Mouse (Mus musculus): ENCODE data around the gene Cdh3. TPM values are rescaled to one million over a fixed set of nuclear protein-coding genes. Genes with fewer than 3 reads are reported as not detected.

Cdh3 gene
- polyA plus RNA-seq, 1 experiment, result 0.02 TPM

DNA sequence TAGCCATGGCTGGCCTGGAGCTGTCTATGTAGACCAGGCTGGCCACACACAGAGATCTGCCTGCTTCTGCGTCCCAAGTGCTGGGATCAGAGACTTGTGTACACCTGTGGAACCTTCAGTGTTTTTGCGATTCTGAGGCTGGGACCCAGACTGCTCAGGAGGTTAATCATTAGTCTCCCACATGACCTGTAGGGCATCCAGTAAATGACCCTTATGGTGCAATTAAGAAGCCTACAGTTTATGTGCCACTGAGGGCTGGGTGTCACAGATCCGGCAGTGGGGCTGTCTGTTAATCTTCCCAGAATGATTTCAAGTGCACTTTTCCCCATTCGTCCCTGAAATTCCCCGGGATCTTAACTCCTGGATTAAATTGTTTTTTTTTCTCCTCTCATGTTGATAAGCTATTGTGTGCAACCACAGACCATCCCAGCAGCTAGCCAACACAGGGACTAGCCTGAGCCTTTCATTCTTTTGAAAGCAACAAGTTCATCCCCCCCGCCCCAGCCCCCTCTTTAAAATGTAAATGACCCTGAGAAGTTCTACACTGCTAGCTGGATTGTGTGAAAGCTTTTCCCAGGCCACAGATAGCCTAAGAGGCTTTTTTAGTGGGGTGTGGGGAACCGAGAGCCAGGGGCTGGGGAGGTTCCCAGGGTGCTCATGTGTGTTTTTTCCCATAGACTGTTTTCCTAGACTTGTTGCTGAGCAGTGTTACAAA is 88.7 kb downstream of the Cdh3 start:
- H3K36me3 ChIP-seq (ENCODE audit: control insufficient read depth, insufficient read depth), result no peaks in the 10 kb centered on the region
- no peaks in the 10 kb centered on the region for H3K79me2 ChIP-seq (ENCODE audit: control insufficient read depth, insufficient read depth)
- no peak for TF ChIP-seq FOSL1 (IDR thresholded peaks at IDR 0.05; ENCODE audit: insufficient read depth, low read length, poor library complexity, severe bottlenecking)
- TF ChIP-seq MYOG (IDR thresholded peaks at IDR 0.05; ENCODE audit: control insufficient read depth, extremely low read depth, insufficient read length), result no peak
- TF ChIP-seq CTCF (IDR thresholded peaks at IDR 0.05; ENCODE audit: control insufficient read depth, insufficient read depth, insufficient read length), result no peak
- no peak for TF ChIP-seq USF1 (IDR thresholded peaks at IDR 0.05; ENCODE audit: low read depth)
- no peak for TF ChIP-seq MYOD1 (IDR thresholded peaks at IDR 0.05; ENCODE audit: control insufficient read depth, insufficient read length, low read depth)
- no peak for TF ChIP-seq MAX (IDR thresholded peaks at IDR 0.05)
- no peak for TF ChIP-seq CEBPB (IDR thresholded peaks at IDR 0.05; ENCODE audit: low read depth)
- no peaks in the 10 kb centered on the region for H3K27me3 ChIP-seq (ENCODE audit: control insufficient read depth, insufficient read depth, insufficient read length)
- H3ac ChIP-seq (ENCODE audit: control insufficient read depth, insufficient read length, low read depth), result no peak overlapping the region
- H3K4me3 ChIP-seq (ENCODE audit: insufficient read depth, poor library complexity, severe bottlenecking), result no peak overlapping the region
- no peaks in the 10 kb centered on the region for H3K79me3 ChIP-seq (ENCODE audit: low read depth)

DNA sequence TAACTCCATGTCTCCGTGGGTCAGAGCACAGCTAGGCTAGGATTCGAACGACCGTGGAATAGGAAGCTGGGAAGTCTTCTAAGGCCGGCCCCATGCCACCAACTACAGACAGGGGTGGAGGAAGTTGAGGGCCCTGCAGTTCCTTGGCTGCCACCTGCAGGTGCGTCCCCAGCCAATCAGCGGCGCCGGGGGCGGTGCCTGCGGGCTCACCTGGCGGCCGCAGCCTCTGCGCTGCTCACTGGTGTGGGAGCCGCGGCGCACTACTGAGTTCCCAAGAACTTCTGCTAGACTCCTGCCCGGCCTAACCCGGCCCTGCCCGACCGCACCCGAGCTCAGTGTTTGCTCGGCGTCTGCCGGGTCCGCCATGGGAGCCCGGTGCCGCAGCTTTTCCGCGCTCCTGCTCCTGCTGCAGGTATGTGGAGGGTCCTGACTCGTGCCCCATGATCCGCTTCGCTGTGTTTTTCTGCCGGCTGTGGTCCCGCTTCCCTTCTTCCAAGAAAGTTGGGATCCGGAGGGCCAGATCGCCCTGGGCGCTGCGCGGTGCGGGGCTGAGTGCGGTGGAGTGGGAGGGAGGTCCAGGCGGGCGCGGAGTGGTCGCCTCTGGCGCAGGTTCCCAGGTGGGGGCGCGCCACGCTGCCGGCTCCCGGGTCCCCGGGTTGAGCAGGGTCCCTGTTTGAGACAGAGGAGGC is 92.6 kb downstream of the Cdh3 start, which contains the start of gene Cdh1:
Gene Cdh1, plus strand, starts transcription at position 221 of the 689 bp plus-strand sequence.
- Histone ChIP-seq H3ac (ENCODE audit: control insufficient read depth, insufficient read length, low read depth) (no peak within 1 kb of the TSS), H3K36me3 (ENCODE audit: control insufficient read depth, insufficient read depth) (no peaks in the 10 kb centered on the region), H3K79me3 (ENCODE audit: low read depth) (no peaks in the 10 kb centered on the region), H3K27me3 (ENCODE audit: control insufficient read depth, insufficient read depth, insufficient read length) (no peaks in the 10 kb centered on the region), H3K79me2 (ENCODE audit: control insufficient read depth, insufficient read depth) (no peaks in the 10 kb centered on the region), H3K4me3 (ENCODE audit: insufficient read depth, poor library complexity, severe bottlenecking) (no peak within 1 kb of the TSS)
- TF ChIP-seq MYOG (IDR thresholded peaks at IDR 0.05; ENCODE audit: control insufficient read depth, extremely low read depth, insufficient read length) (no peak), CTCF (IDR thresholded peaks at IDR 0.05; ENCODE audit: control insufficient read depth, insufficient read depth, insufficient read length) (no peak), USF1 (IDR thresholded peaks at IDR 0.05; ENCODE audit: low read depth) (no peak), CEBPB (IDR thresholded peaks at IDR 0.05; ENCODE audit: low read depth) (no peak), FOSL1 (IDR thresholded peaks at IDR 0.05; ENCODE audit: insufficient read depth, low read length, poor library complexity, severe bottlenecking) (no peak), MYOD1 (IDR thresholded peaks at IDR 0.05; ENCODE audit: control insufficient read depth, insufficient read length, low read depth) (no peak), MAX (IDR thresholded peaks at IDR 0.05) (no peak)

DNA sequence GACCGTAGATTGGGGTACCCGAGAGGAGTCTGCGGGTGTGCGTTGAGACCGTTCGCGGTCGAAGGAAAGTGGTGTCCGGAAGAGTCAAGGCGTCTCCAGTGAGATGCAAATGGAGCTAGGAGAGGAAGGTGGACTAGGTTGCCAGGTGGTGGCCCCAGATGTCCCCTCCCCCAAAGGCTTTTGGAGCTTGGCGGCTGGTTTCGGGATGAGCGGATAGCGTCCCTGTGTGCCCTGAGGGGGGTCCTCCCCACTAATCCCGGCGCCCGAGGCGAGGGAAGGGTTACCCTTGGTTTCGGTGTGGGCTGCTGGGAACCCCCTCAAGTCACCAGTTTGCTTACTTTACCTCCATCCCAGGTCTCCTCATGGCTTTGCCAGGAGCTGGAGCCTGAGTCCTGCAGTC is 93.2 kb downstream of the Cdh3 start:
- no peaks in the 10 kb centered on the region for H3K27me3 ChIP-seq (ENCODE audit: control insufficient read depth, insufficient read depth, insufficient read length)
- TF ChIP-seq CTCF (IDR thresholded peaks at IDR 0.05; ENCODE audit: control insufficient read depth, insufficient read depth, insufficient read length) (no peak), CEBPB (IDR thresholded peaks at IDR 0.05; ENCODE audit: low read depth) (no peak), MYOG (IDR thresholded peaks at IDR 0.05; ENCODE audit: control insufficient read depth, extremely low read depth, insufficient read length) (no peak), MYOD1 (IDR thresholded peaks at IDR 0.05; ENCODE audit: control insufficient read depth, insufficient read length, low read depth) (no peak), FOSL1 (IDR thresholded peaks at IDR 0.05; ENCODE audit: insufficient read depth, low read length, poor library complexity, severe bottlenecking) (no peak), USF1 (IDR thresholded peaks at IDR 0.05; ENCODE audit: low read depth) (no peak), MAX (IDR thresholded peaks at IDR 0.05) (no peak)
- no peak overlapping the region for H3ac ChIP-seq (ENCODE audit: control insufficient read depth, insufficient read length, low read depth)
- no peaks in the 10 kb centered on the region for H3K79me3 ChIP-seq (ENCODE audit: low read depth)
- H3K4me3 ChIP-seq (ENCODE audit: insufficient read depth, poor library complexity, severe bottlenecking), result no peak overlapping the region
- H3K36me3 ChIP-seq (ENCODE audit: control insufficient read depth, insufficient read depth), result no peaks in the 10 kb centered on the region
- no peaks in the 10 kb centered on the region for H3K79me2 ChIP-seq (ENCODE audit: control insufficient read depth, insufficient read depth)

DNA sequence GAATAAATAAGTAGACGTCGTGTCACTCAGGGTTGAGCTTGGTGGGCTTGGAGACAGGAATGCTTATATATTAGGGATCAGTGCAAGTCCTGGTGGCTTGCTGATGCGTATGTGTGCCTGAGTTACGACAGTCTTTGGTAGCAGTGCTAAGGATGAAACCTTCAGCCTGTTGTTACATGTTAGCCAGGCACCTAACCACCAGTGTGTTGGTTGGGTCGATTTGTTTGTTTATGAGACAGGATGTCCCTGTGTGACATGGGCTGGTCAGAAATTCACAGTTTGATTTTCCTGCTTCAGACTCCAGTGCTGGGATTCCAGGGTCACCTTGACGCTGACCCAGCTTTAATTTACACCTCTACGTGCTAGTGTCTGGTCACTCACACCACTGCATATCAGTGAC is 95.0 kb downstream of the Cdh3 start:
- no peak overlapping the region for H3ac ChIP-seq (ENCODE audit: control insufficient read depth, insufficient read length, low read depth)
- H3K27me3 ChIP-seq (ENCODE audit: control insufficient read depth, insufficient read depth, insufficient read length), result no peaks in the 10 kb centered on the region
- H3K4me3 ChIP-seq (ENCODE audit: insufficient read depth, poor library complexity, severe bottlenecking), result no peak overlapping the region
- H3K79me2 ChIP-seq (ENCODE audit: control insufficient read depth, insufficient read depth), result no peaks in the 10 kb centered on the region
- TF ChIP-seq MYOG (IDR thresholded peaks at IDR 0.05; ENCODE audit: control insufficient read depth, extremely low read depth, insufficient read length) (no peak), CEBPB (IDR thresholded peaks at IDR 0.05; ENCODE audit: low read depth) (no peak), MAX (IDR thresholded peaks at IDR 0.05) (no peak), USF1 (IDR thresholded peaks at IDR 0.05; ENCODE audit: low read depth) (no peak), CTCF (IDR thresholded peaks at IDR 0.05; ENCODE audit: control insufficient read depth, insufficient read depth, insufficient read length) (no peak), FOSL1 (IDR thresholded peaks at IDR 0.05; ENCODE audit: insufficient read depth, low read length, poor library complexity, severe bottlenecking) (no peak), MYOD1 (IDR thresholded peaks at IDR 0.05; ENCODE audit: control insufficient read depth, insufficient read length, low read depth) (no peak)
- H3K79me3 ChIP-seq (ENCODE audit: low read depth), result no peaks in the 10 kb centered on the region
- no peaks in the 10 kb centered on the region for H3K36me3 ChIP-seq (ENCODE audit: control insufficient read depth, insufficient read depth)

DNA sequence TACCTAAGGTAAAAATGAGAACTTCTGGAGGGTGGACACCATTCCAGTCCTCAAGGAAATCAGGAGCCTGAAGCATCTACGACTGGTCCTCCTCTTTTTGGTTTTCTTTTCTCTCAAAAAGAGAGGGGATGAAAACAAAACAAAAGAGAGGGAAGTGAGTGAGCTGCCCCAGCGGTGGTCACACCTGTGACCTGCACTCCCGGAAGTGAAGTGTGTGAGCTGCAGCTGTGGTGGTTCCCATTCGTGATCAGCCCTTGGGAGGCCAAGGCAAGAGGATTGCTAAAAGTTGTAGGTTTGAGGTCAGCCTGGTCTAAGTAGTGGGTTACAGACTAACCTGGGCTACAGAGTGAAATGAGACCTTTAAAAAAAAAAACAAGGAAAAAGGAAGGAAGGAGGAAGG is 95.4 kb downstream of the Cdh3 start:
- Histone ChIP-seq H3K27me3 (ENCODE audit: control insufficient read depth, insufficient read depth, insufficient read length) (no peaks in the 10 kb centered on the region), H3K79me3 (ENCODE audit: low read depth) (no peaks in the 10 kb centered on the region), H3K4me3 (ENCODE audit: insufficient read depth, poor library complexity, severe bottlenecking) (no peak overlapping the region), H3ac (ENCODE audit: control insufficient read depth, insufficient read length, low read depth) (no peak overlapping the region), H3K36me3 (ENCODE audit: control insufficient read depth, insufficient read depth) (no peaks in the 10 kb centered on the region), H3K79me2 (ENCODE audit: control insufficient read depth, insufficient read depth) (no peaks in the 10 kb centered on the region)
- no peak for TF ChIP-seq CEBPB (IDR thresholded peaks at IDR 0.05; ENCODE audit: low read depth)
- no peak for TF ChIP-seq FOSL1 (IDR thresholded peaks at IDR 0.05; ENCODE audit: insufficient read depth, low read length, poor library complexity, severe bottlenecking)
- no peak for TF ChIP-seq MAX (IDR thresholded peaks at IDR 0.05)
- TF ChIP-seq CTCF (IDR thresholded peaks at IDR 0.05; ENCODE audit: control insufficient read depth, insufficient read depth, insufficient read length), result no peak
- no peak for TF ChIP-seq MYOG (IDR thresholded peaks at IDR 0.05; ENCODE audit: control insufficient read depth, extremely low read depth, insufficient read length)
- TF ChIP-seq USF1 (IDR thresholded peaks at IDR 0.05; ENCODE audit: low read depth), result no peak
- TF ChIP-seq MYOD1 (IDR thresholded peaks at IDR 0.05; ENCODE audit: control insufficient read depth, insufficient read length, low read depth), result no peak

Data from C2C12 (cell line).